Mouse (Mus musculus) forebrain, postnatal 0 days (tissue): ENCODE measurements around the gene Lama2. TPM values are rescaled to one million over a fixed set of nuclear protein-coding genes. Genes with fewer than 3 reads are reported as not detected.
"Not testable (repeated sequence)": the region's sequence is repeated elsewhere in the genome, so short reads cannot be mapped to it uniquely, and the experiment has no call there.

Experiments
- ATAC-seq: fragments of 200-750 bp; cut with Nextera tagmentation; 2 replicates; pipeline ENCODE4 v1.8.0; 2017; ENCODE audit warnings: mild to moderate bottlenecking, moderate library complexity
- DNase-seq: peaks from one replicate; pipeline ENCODE4 v3.0.0-alpha.2; 2015
- H3K27ac ChIP-seq: fragments of 300-500 bp; sonication (generic); 2 replicates; pipeline ENCODE4 v1.5.1; 2014; ENCODE audit warnings: low read depth, mild to moderate bottlenecking, antibody characterized with exemption, low read length, moderate library complexity, mixed read lengths
- H3K27me3 ChIP-seq: fragments of 300-500 bp; sonication (generic); 2 replicates; pipeline ENCODE4 v1.6.1; 2014; ENCODE audit warnings: mild to moderate bottlenecking, low read length, mixed read lengths; ENCODE audit not compliant: insufficient read depth
- H3K36me3 ChIP-seq: fragments of 300-500 bp; sonication (generic); 2 replicates; pipeline ENCODE4 v1.6.1; 2014; ENCODE audit warnings: mild to moderate bottlenecking, moderate library complexity; ENCODE audit not compliant: insufficient read depth
- H3K4me1 ChIP-seq: fragments of 300-500 bp; sonication (generic); 2 replicates; pipeline ENCODE4 v1.6.1; 2014; ENCODE audit warnings: antibody characterized with exemption; ENCODE audit not compliant: insufficient read depth
- H3K4me2 ChIP-seq: fragments of 300-500 bp; sonication (generic); 2 replicates; pipeline ENCODE4 v1.6.1; 2014; ENCODE audit warnings: low read depth, mild to moderate bottlenecking, moderate library complexity
- H3K4me3 ChIP-seq: fragments of 300-500 bp; sonication (generic); 2 replicates; pipeline ENCODE4 v1.5.1; 2014; ENCODE audit warnings: low read depth, low read length, mixed read lengths
- H3K9ac ChIP-seq: fragments of 300-500 bp; sonication (generic); 2 replicates; pipeline ENCODE4 v1.6.1; 2014; ENCODE audit warnings: mild to moderate bottlenecking
- H3K9me3 ChIP-seq: fragments of 300-500 bp; sonication (generic); 2 replicates; pipeline ENCODE4 v1.6.1; 2016; ENCODE audit warnings: low read length
- CTCF ChIP-seq: sonication (generic); IDR thresholded peaks from 2 replicates; pipeline ENCODE4 v1.5.1; 2016; ENCODE audit warnings: antibody characterized with exemption, control low read depth, low read depth
- WGBS: fragments of 180-500 bp; shearing (Covaris S2); extraction: QIAGEN DNeasy Blood & Tissue Kit; methylation state at CpG from one replicate; pipeline ENCODE4 v1.1.7; 2014; 5-methylcytosine and 5-hydroxymethylcytosine counted together
- polyA plus RNA-seq: library from polyadenylated mRNA; unstranded; fragments of >200 nt; fragmentation: Nextera tagmentation; extraction: Ambion mirVana; gene quantifications from 2 replicates; pipeline ENCODE4 v1.2.1, GENCODE M21; 2015
- total RNA-seq: library from RNA; depleted of rRNA; stranded (reverse); fragments of >200 nt; gene quantifications from 2 replicates; pipeline ENCODE4 v1.2.3, GENCODE M21; 2014

The Lama2 gene
- total and polyA plus RNA-seq, 2 experiments from 2014 or later: 3.7 to 11.9 TPM

GRCm38 (mm10) chr10:26975372-26975771 lies 644.2 kb downstream of the Lama2 start:
- TF ChIP-seq CTCF: no peak
- ATAC-seq: no peak
- no peaks in the 10 kb centered on the region for H3K27me3 ChIP-seq
- DNase-seq: no peak
- no peaks in the 10 kb centered on the region for H3K4me1 ChIP-seq
- no peak overlapping the region for H3K9ac ChIP-seq
- H3K9me3 ChIP-seq: no peaks in the 10 kb centered on the region
- 96% methylated on average over 3 of the region's 3 CpGs for whole genome bisulfite sequencing
- no peak overlapping the region for H3K4me3 ChIP-seq
- no peaks in the 10 kb centered on the region for H3K36me3 ChIP-seq
- no peak overlapping the region for H3K27ac ChIP-seq
- no peak overlapping the region for H3K4me2 ChIP-seq

DNA sequence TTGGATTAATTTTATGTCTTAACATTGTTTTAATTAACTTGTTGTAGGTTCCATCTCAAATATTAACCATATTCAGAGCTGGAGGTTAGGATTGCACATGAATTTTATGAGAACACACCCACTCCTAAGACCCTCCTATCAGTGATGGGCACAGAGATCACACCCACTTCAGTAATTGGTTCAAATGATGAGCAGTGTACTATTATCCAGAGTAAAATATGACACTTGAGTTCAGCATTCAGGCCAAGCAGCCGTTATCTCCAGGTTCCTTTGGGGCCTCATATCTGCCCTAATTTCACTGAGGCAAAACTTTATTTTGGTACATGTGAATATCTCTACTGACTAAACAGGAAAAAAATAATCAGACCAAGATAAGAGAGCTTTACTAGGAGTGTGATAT lies 645.3 kb downstream of the Lama2 start:
- ATAC-seq (no peak), DNase-seq (no peak)
- 90% methylated on average over 1 of the region's 1 CpGs for WGBS
- H3K9me3 ChIP-seq: no peaks in the 10 kb centered on the region
- H3K9ac ChIP-seq: no peak overlapping the region
- H3K4me1 ChIP-seq: no peaks in the 10 kb centered on the region
- H3K4me2 ChIP-seq: no peak overlapping the region
- no peaks in the 10 kb centered on the region for H3K36me3 ChIP-seq
- no peak overlapping the region for H3K4me3 ChIP-seq
- TF ChIP-seq CTCF: no peak
- no peak overlapping the region for H3K27ac ChIP-seq
- H3K27me3 ChIP-seq: no peaks in the 10 kb centered on the region

GRCm38 (mm10) chr10:26973575-26973974 lies 646.0 kb downstream of the Lama2 start:
- no peak overlapping the region for H3K9ac ChIP-seq

DNA sequence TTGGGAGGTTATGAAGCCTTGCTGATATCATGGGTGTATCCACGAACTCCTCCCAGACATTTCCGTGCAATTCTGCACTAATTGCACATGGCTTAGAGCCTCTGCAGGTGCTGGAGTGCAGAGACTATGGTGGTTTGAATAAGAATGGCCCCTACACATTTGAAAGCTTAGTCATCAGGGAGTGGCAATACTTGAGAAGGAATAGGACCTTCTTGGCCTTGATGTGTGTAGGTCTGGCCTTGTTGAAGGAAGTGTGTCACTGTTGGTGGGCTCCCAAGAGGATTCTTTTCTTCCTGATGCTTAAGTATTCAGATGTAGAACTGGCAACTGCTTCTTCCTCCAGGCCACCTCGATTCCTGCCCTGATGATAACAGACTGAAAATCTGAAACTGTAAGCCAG lies 661.0 kb downstream of the Lama2 start:
- Histone ChIP-seq H3K4me3 (no peak overlapping the region), H3K4me2 (no peak overlapping the region), H3K9me3 (no peaks in the 10 kb centered on the region), H3K9ac (no peak overlapping the region), H3K27ac (no peak overlapping the region), H3K27me3 (no peaks in the 10 kb centered on the region), H3K36me3 (no peaks in the 10 kb centered on the region), H3K4me1 (no peaks in the 10 kb centered on the region)
- WGBS: 72% methylated on average over 3 of the region's 3 CpGs
- no peak for TF ChIP-seq CTCF
- ATAC-seq (no peak), DNase-seq (no peak)

More at GRCm38 (mm10) chr10:26973575-26973974, 646.0 kb downstream of the Lama2 start:
- Histone ChIP-seq H3K27ac (no peak overlapping the region), H3K36me3 (no peaks in the 10 kb centered on the region), H3K9me3 (no peaks in the 10 kb centered on the region), H3K4me3 (no peak overlapping the region), H3K4me1 (no peaks in the 10 kb centered on the region), H3K4me2 (no peak overlapping the region), H3K27me3 (no peaks in the 10 kb centered on the region)
- ATAC-seq (no peak), DNase-seq (no peak)
- TF ChIP-seq CTCF: no peak
- WGBS: 90% methylated on average over 2 of the region's 2 CpGs

DNA sequence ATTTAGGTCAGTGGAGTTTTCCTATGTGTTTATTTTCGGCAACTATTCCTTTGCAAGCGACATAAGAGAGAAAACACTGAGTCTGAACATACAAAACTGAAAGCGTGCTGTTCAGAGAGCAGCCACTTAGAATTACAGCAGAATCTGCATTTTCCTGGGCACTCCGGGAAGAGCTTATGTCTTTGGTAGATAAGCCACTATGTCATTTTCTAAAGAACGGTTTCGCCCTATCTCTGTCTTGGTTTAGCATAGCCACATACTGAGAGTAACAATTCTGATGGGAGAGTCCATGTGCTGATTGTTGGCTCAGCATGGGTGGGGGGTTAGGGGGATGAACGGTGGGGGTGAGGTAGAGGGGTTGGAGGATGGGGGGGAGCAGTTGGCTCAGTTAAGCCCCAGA lies 669.1 kb downstream of the Lama2 start:
- ATAC-seq (no peak), DNase-seq (no peak)
- Histone ChIP-seq H3K27me3 (no peaks in the 10 kb centered on the region), H3K9ac (no peak overlapping the region), H3K4me2 (no peak overlapping the region), H3K9me3 (no peaks in the 10 kb centered on the region), H3K36me3 (no peaks in the 10 kb centered on the region), H3K27ac (no peak overlapping the region), H3K4me3 (no peak overlapping the region), H3K4me1 (no peaks in the 10 kb centered on the region)
- no peak for TF ChIP-seq CTCF
- whole genome bisulfite sequencing: 79% methylated on average over 7 of the region's 7 CpGs

- Histone ChIP-seq H3K4me3 (no peak overlapping the region), H3K4me2 (no peak overlapping the region), H3K4me1 (no peaks in the 10 kb centered on the region), H3K36me3 (no peaks in the 10 kb centered on the region), H3K27ac (no peak overlapping the region), H3K27me3 (no peaks in the 10 kb centered on the region), H3K9me3 (no peaks in the 10 kb centered on the region), H3K9ac (no peak overlapping the region)
- peak; percentile 6; the same call in 1 of the 2 replicates for TF ChIP-seq CTCF
- ATAC-seq: no peak
- DNase-seq: no peak
- WGBS: 81% methylated on average over 8 of the region's 8 CpGs
Measured at GRCm38 (mm10) chr10:26949667-26950066, 669.9 kb downstream of the Lama2 start.

DNA sequence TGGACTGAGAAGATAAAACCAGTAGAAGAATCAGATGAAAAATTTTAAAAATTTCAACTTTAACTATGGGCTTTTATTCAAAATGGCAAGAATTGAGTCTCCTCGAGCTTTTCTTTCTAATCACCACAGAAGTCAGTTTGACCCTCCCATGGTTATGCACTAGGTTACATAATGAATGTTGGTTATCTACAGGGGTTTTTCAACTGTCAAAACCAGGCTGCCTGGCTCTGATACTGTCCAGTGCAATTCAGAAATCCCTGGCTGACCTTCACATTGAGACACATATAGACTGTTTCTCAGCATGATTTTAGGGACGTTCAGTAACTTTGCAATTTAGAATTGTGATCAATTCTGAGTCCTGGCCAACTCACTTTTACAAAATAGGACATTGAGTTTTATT lies 671.2 kb downstream of the Lama2 start:
- Histone ChIP-seq H3K9me3 (no peaks in the 10 kb centered on the region), H3K27me3 (no peaks in the 10 kb centered on the region), H3K4me3 (no peak overlapping the region), H3K36me3 (no peaks in the 10 kb centered on the region), H3K9ac (no peak overlapping the region), H3K4me1 (no peaks in the 10 kb centered on the region), H3K27ac (no peak overlapping the region), H3K4me2 (no peak overlapping the region)
- DNase-seq: no peak
- TF ChIP-seq CTCF: no peak
- 82% methylated on average over 2 of the region's 2 CpGs for WGBS
- no peak for ATAC-seq

DNA sequence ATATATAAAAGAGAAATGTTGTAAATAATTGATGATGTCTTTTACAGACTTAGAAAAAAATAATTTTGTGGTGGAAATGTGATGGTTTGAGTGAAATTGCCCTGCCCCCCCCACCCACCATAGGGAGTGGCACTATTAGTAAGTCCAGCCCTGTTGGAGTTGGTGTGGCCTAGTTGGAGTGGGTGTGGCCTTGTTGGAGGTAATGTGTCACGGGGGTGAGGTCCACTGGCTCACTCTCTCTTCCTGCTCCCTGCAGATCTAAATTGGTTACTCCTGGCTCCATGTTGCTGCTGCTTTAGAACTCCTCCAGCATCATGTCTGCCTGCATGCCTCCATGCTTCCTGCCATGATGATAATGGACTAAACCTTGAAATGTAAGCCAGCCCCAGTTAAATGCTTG lies 680.0 kb downstream of the Lama2 start:
- no peaks in the 10 kb centered on the region for H3K36me3 ChIP-seq
- no peak overlapping the region for H3K4me2 ChIP-seq
- H3K27me3 ChIP-seq: no peaks in the 10 kb centered on the region
- WGBS: 62% methylated on average over 1 of the region's 1 CpGs
- ATAC-seq (no peak), DNase-seq (no peak)
- TF ChIP-seq CTCF: no peak
- no peak overlapping the region for H3K9ac ChIP-seq
- H3K4me3 ChIP-seq: no peak overlapping the region
- H3K4me1 ChIP-seq: no peaks in the 10 kb centered on the region
- H3K9me3 ChIP-seq: no peaks in the 10 kb centered on the region
- H3K27ac ChIP-seq: no peak overlapping the region

DNA sequence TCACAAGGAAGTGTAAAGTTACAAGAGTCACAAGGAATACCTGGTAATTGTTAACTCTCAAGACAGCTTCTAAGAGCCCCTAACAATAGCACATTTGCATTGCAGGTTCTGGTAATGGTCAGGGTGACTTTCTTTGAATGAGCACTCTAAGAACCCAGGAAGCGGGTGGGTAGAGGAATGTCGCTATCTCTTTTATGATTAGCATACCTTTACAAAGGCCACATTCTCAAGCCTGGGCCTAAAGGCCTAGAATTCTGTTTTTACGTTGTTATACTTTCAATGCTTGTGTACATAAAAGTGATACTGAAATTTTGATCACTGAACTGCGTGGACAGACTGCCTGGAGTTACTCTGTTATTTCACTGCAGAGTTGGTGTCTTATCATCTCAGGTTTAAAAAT lies 681.1 kb downstream of the Lama2 start:
- 80% methylated on average over 4 of the region's 4 CpGs for WGBS
- H3K27me3 ChIP-seq, H3K9me3 ChIP-seq, ATAC-seq, H3K4me3 ChIP-seq, H3K36me3 ChIP-seq, H3K4me2 ChIP-seq, H3K4me1 ChIP-seq, H3K27ac ChIP-seq, DNase-seq, H3K9ac ChIP-seq: not testable (repeated sequence)

DNA sequence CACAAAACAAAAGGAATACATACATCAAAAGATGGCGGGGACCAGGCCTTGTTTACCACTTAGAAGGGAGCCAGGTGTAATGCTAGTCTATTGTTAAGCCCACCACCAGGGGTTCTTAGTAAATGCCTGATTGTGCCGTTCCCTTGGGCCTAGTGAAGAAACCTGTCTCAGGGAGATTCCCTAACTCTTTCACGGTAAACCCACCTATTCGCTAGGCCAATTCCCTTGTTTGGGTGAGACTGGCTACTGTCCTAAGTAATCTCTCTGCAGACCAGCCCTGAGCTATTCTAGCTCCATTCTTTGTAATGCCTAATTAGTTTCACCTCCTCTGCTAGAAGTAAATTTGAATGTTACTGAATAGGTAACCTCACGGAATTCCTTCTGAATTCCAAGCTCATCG lies 683.5 kb downstream of the Lama2 start:
- 83% methylated on average over 6 of the region's 6 CpGs for WGBS
- not testable (repeated sequence) for H3K9me3 ChIP-seq, DNase-seq, H3K4me1 ChIP-seq, H3K27me3 ChIP-seq, H3K27ac ChIP-seq, ATAC-seq, H3K36me3 ChIP-seq, H3K9ac ChIP-seq, H3K4me2 ChIP-seq, H3K4me3 ChIP-seq
